Mouse (Mus musculus) hindbrain, embryonic 10.5 days (tissue): ENCODE results near the gene Man2a2. TPM values are rescaled to one million over a fixed set of nuclear protein-coding genes. Genes with fewer than 3 reads are reported as not detected.

Experiments used
- DNase-seq: peaks from one replicate; pipeline ENCODE4 v3.0.0-alpha.2; 2017; ENCODE audit warnings: low spot score
- H3K27ac ChIP-seq: fragments of 300-500 bp; sonication (generic); 2 replicates; pipeline ENCODE4 v1.5.1; 2016; ENCODE audit warnings: mild to moderate bottlenecking, moderate library complexity
- H3K27me3 ChIP-seq: fragments of 300-500 bp; sonication (generic); 2 replicates; pipeline ENCODE4 v1.6.1; 2016; ENCODE audit warnings: mild to moderate bottlenecking; ENCODE audit not compliant: poor library complexity, insufficient read depth, severe bottlenecking
- H3K36me3 ChIP-seq: fragments of 300-500 bp; sonication (generic); 2 replicates; pipeline ENCODE4 v1.6.1; 2016; ENCODE audit warnings: mild to moderate bottlenecking, moderate library complexity
- H3K4me1 ChIP-seq: fragments of 300-500 bp; sonication (generic); replicated peaks from 2 replicates; pipeline ENCODE4 v1.6.1; 2016; ENCODE audit warnings: mild to moderate bottlenecking
- H3K4me3 ChIP-seq: fragments of 300-500 bp; sonication (generic); 2 replicates; pipeline ENCODE4 v1.5.1; 2016; ENCODE audit warnings: mild to moderate bottlenecking, moderate library complexity
- H3K9me3 ChIP-seq: fragments of 300-500 bp; sonication (generic); 2 replicates; pipeline ENCODE4 v1.6.1; 2016; ENCODE audit warnings: mild to moderate bottlenecking, moderate library complexity
- WGBS: fragments of 180-500 bp; shearing (Covaris S2); methylation state at CpG from one replicate; pipeline ENCODE4 v1.1.7; 2016; 5-methylcytosine and 5-hydroxymethylcytosine counted together
- polyA plus RNA-seq: library from polyadenylated mRNA; unstranded; fragments of >200 nt; fragmentation: Nextera tagmentation; extraction: Ambion mirVana; gene quantifications from 2 replicates; pipeline ENCODE4 v1.2.1, GENCODE M21; 2016

The Man2a2 gene
- polyA plus RNA-seq, 1 experiment from 2014 or later = 17.7 TPM

DNA sequence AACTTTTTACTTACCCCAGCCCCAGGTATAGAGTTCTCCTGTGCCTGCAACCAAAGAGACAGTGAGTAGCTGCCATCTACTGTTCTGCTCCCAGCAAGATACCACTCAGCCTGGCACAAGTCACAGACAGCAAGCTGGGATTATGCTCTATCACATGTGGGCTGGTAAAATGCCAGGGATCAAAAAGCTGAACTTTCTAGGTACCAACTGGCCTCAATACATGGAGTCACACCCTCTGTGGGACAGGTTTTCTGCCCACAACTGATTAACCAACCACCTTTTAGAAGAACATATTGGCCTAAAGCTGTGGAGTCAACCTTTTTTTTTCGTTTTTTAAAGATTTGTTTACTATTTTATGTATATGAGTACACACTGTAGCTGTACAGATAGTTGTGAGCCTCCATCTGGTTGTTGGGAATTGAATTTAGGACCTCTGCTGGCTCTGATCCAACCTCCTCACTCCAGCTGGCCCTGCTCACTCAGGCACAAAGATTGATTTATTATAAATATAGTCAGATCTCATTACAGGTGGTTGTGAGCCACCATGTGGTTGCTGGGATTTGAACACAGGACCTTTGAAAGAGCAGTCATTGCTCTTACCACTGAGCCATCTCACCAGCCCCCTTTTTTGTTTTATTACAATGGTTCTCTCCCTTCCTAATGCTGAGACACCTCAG is 53.6 kb downstream of the Man2a2 start:
- no peak overlapping the region for H3K4me3 ChIP-seq
- H3K36me3 ChIP-seq = peaks cover 86% of the 10 kb centered on the region
- no peaks in the 10 kb centered on the region for H3K27me3 ChIP-seq
- DNase-seq = no peak
- H3K9me3 ChIP-seq = no peaks in the 10 kb centered on the region
- H3K27ac ChIP-seq = no peak overlapping the region
- WGBS = 75% methylated on average over 1 of the region's 1 CpGs
- H3K4me1 ChIP-seq = peaks cover 10% of the 10 kb centered on the region

DNA sequence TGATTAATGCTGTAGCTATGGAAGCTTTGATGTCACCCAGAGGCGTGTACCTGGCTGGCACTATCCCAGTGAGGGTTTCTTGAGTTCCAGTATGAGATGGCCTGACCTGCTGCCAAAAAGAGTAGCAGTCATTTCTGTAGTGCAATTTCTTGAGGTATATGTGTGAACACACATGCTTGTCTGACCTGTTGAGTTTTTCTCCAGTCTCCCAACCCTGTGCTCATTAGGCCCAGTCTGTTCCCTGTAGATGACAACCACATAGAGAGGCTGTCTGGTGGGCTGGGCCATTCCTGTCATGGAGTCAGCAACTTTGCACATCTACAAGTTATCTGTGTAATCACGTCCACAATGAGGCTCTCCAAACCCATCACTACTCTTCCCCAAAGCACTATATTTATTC is 55.4 kb downstream of the Man2a2 start:
- H3K4me3 ChIP-seq = no peak overlapping the region
- no peak for DNase-seq
- H3K36me3 ChIP-seq = peaks cover 95% of the 10 kb centered on the region
- 86% methylated on average over 2 of the region's 2 CpGs for whole genome bisulfite sequencing
- H3K4me1 ChIP-seq = peaks cover 4% of the 10 kb centered on the region; the same call in 1 of the 2 replicates
- H3K27me3 ChIP-seq = no peaks in the 10 kb centered on the region
- H3K9me3 ChIP-seq = no peaks in the 10 kb centered on the region
- no peak overlapping the region for H3K27ac ChIP-seq

- DNase-seq = no peak
- Histone ChIP-seq H3K27me3 (no peaks in the 10 kb centered on the region), H3K4me1 (no peaks in the 10 kb centered on the region), H3K27ac (no peak overlapping the region), H3K9me3 (no peaks in the 10 kb centered on the region), H3K4me3 (no peak overlapping the region), H3K36me3 (peaks cover 100% of the 10 kb centered on the region)
- WGBS = 88% methylated on average over 7 of the region's 7 CpGs
Measured at GRCm38 (mm10) chr7:80310771-80311170, 60.4 kb downstream of the Man2a2 start.

DNA sequence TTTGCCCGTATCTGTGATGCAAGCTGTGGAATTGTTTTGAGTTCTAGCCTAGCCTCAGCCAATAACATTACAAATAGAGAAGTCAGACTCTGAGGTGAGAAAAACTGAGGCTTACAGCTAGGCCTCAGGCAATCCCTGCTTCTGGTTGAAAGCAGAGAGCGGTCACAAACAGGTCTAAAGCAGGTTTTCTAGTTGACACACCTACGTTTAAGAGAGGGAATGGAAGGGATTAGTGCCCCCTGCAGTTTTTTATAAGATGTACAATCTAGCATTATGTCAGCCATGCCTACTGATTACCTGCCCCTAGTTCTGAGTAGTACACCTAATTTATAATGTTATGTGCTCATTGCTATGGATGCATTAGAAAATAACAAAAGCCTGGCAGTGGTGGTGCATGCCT is 63.4 kb downstream of the Man2a2 start:
- H3K36me3 ChIP-seq = peaks cover 100% of the 10 kb centered on the region
- no peak overlapping the region for H3K4me3 ChIP-seq
- DNase-seq = no peak
- H3K27me3 ChIP-seq = no peaks in the 10 kb centered on the region
- 86% methylated on average over 3 of the region's 3 CpGs for WGBS
- no peaks in the 10 kb centered on the region for H3K9me3 ChIP-seq
- H3K4me1 ChIP-seq = no peaks in the 10 kb centered on the region
- H3K27ac ChIP-seq = no peak overlapping the region

DNA sequence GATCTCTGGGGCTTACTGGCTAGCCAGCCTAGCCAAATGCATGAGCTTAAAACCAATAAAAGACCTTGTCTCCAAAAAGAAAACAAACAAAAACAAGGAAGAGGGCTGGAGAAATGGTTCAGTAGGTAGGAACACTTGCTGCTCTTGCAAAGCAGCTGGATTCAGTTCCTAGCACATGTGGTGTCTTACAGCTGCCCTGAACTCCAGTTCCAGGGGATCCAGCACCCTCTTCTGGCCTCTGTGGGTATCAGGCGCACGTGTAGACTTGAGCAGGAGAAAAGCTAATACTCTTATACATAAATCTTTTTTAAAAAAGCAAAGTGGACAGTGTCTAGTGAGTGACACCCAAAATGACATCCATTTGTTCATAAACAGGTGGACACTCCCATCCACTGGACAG is 69.7 kb downstream of the Man2a2 start:
- H3K27ac ChIP-seq = no peak overlapping the region
- no peaks in the 10 kb centered on the region for H3K9me3 ChIP-seq
- no peak for DNase-seq
- WGBS = 84% methylated on average over 2 of the region's 2 CpGs
- peaks cover 97% of the 10 kb centered on the region for H3K36me3 ChIP-seq
- H3K4me1 ChIP-seq = peaks cover 14% of the 10 kb centered on the region
- H3K4me3 ChIP-seq = no peak overlapping the region
- H3K27me3 ChIP-seq = no peaks in the 10 kb centered on the region

DNA sequence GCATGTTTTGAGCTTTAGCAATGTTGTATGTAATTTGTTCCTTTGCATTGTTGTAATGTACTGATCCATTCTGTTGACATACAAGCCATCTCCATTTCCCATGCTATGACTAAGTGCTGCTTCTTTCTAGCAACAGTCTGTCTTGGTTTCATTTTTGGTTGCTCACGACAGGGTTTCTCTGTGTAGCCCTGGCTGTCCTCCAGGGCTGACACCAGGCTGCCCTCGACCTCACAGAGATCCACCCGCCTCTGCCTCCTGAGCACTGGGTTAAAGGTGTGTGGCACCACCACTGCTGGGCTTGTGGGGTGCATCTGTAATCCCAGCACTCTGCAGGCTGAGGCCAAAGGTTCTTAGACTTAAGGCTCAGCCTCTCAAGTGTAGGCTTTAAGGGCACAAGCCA is 71.6 kb downstream of the Man2a2 start:
- WGBS = 91% methylated on average over 3 of the region's 3 CpGs
- no peak for DNase-seq
- Histone ChIP-seq H3K36me3 (peaks cover 82% of the 10 kb centered on the region), H3K4me3 (no peak overlapping the region), H3K27ac (no peak overlapping the region), H3K4me1 (peaks cover 28% of the 10 kb centered on the region), H3K9me3 (no peaks in the 10 kb centered on the region), H3K27me3 (no peaks in the 10 kb centered on the region)

Other genes with a start within 250 kb of the Man2a2 start
- 14.0 and 17.5 TPM in 2 replicates for gene Sema4b, start 184.5 kb downstream of the Man2a2 start, polyA plus RNA-seq
- gene Cib1, start 138.6 kb downstream of the Man2a2 start, polyA plus RNA-seq = 74.8 and 79.6 TPM in 2 replicates
- gene Gdpgp1, start 138.5 kb downstream of the Man2a2 start, polyA plus RNA-seq = 6.2 and 6.5 TPM in 2 replicates
- gene Ttll13, start 125.0 kb downstream of the Man2a2 start, polyA plus RNA-seq = 0.70 and 0.98 TPM in 2 replicates
- gene Ngrn, start 110.2 kb downstream of the Man2a2 start, polyA plus RNA-seq = 40.4 and 47.4 TPM in 2 replicates
- 16.6 and 19.6 TPM in 2 replicates for gene Vps33b, start 101.7 kb downstream of the Man2a2 start, polyA plus RNA-seq
- gene Prc1, start 76.9 kb downstream of the Man2a2 start, polyA plus RNA-seq = 175 and 232 TPM in 2 replicates
- gene Rccd1, start 46.9 kb downstream of the Man2a2 start, polyA plus RNA-seq = 12.2 and 12.9 TPM in 2 replicates
- 46.2 and 54.6 TPM in 2 replicates for gene Unc45a, start 30.4 kb downstream of the Man2a2 start, polyA plus RNA-seq
- 19.6 and 26.3 TPM in 2 replicates for gene Hddc3, start 28.3 kb downstream of the Man2a2 start, polyA plus RNA-seq
- gene Fes, start 16.6 kb upstream of the Man2a2 start, polyA plus RNA-seq = 10.4 and 11.6 TPM in 2 replicates
- gene Furin, start 34.1 kb upstream of the Man2a2 start, polyA plus RNA-seq = 4.6 and 5.2 TPM in 2 replicates
- gene Blm, start 163.7 kb upstream of the Man2a2 start, polyA plus RNA-seq = 33.1 and 47.3 TPM in 2 replicates